Mouse (Mus musculus) liver, embryonic 15.5 days (tissue): ENCODE data around the gene Ankrd33. TPM values are rescaled to one million over a fixed set of nuclear protein-coding genes. Genes with fewer than 3 reads are reported as not detected.
A peak's percentile ranks its signal among the peaks of the same experiment; 100 is the strongest.

ENCODE experiments used
- ATAC-seq: fragments of 200-750 bp; cut with Nextera tagmentation; 2 replicates; pipeline ENCODE4 v1.8.0; 2017; ENCODE audit warnings: moderate number of reproducible peaks, mild to moderate bottlenecking, moderate library complexity; ENCODE audit not compliant: insufficient read depth
- H3K27ac ChIP-seq: fragments of 300-500 bp; sonication (generic); replicated peaks from 2 replicates; pipeline ENCODE4 v1.5.1; 2015; ENCODE audit warnings: mild to moderate bottlenecking, inconsistent platforms
- H3K27me3 ChIP-seq: fragments of 300-500 bp; sonication (generic); 2 replicates; pipeline ENCODE4 v1.6.1; 2015; ENCODE audit warnings: mild to moderate bottlenecking, inconsistent platforms
- H3K36me3 ChIP-seq: fragments of 300-500 bp; sonication (generic); replicated peaks from 2 replicates; pipeline ENCODE4 v1.6.1; 2015; ENCODE audit warnings: moderate library complexity, mild to moderate bottlenecking, inconsistent platforms
- H3K4me1 ChIP-seq: fragments of 300-500 bp; sonication (generic); replicated peaks from 2 replicates; pipeline ENCODE4 v1.6.1; 2015; ENCODE audit warnings: inconsistent platforms
- H3K4me2 ChIP-seq: fragments of 300-500 bp; sonication (generic); 2 replicates; pipeline ENCODE4 v1.6.1; 2015; ENCODE audit warnings: moderate library complexity, mild to moderate bottlenecking, inconsistent platforms
- H3K4me3 ChIP-seq: fragments of 300-500 bp; sonication (generic); replicated peaks from 2 replicates; pipeline ENCODE4 v1.5.1; 2015; ENCODE audit warnings: mild to moderate bottlenecking, inconsistent platforms
- H3K9ac ChIP-seq: fragments of 300-500 bp; sonication (generic); 2 replicates; pipeline ENCODE4 v1.6.1; 2015; ENCODE audit warnings: moderate library complexity, mild to moderate bottlenecking, inconsistent platforms
- H3K9me3 ChIP-seq: fragments of 300-500 bp; sonication (generic); replicated peaks from 2 replicates; pipeline ENCODE4 v1.6.1; 2016; ENCODE audit warnings: inconsistent platforms
- WGBS: fragments of 180-500 bp; shearing (Covaris S2); methylation state at CpG from one replicate; pipeline ENCODE4 v1.1.7; 2015; ENCODE audit warnings: mixed read lengths; ENCODE audit not compliant: insufficient replicate concordance; 5-methylcytosine and 5-hydroxymethylcytosine counted together
- polyA plus RNA-seq: library from polyadenylated mRNA; unstranded; fragments of >200 nt; fragmentation: Nextera tagmentation; extraction: Ambion mirVana; gene quantifications from 2 replicates; pipeline ENCODE4 v1.2.1, GENCODE M21; 2015

Gene Ankrd33
- polyA plus RNA-seq, 1 experiment from 2014 or later = not detected

DNA sequence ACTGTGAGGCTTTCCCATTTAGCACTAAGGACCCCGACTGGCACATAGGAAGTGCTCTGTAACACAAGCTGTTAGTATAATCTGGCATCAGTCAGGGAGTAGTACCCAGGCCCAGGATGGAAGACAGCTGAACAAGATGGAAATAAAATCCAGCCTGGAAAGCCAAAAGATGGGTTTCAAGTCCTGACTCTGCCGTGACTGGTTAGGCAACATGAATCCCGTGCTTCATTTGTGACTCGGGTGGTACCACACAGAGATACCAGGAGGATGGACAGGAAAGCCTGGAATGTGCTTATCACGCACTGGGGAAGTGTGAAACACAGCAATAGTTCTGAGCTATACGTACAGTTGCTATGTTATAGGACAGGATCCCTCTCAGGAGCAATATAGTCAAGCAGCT is 25.0 kb downstream of the Ankrd33 start:
- WGBS = 31% methylated on average over 6 of the region's 6 CpGs
- H3K4me1 ChIP-seq = peaks cover 44% of the 10 kb centered on the region

DNA sequence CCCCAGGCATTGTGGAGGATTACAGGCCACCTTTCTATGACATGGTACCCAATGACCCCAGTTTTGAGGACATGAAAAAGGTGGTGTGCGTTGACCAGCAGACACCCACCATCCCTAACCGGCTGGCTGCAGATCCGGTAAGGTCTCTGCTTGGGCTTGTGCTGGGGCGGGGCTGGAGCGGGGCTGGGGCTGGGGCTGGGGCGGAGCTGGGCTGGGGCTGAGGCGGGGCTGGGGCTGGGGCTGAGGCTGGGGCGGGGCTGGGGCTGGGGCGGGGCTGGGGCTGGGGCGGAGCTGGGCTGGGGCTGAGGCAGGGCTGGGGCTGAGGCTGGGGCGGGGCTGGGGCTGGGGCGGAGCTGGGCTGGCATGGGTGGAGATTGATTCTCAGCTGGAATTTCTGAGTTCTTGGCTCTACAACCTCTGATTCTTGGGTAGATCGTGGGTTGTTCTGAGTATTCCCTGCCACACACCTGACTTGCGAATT is 25.5 kb downstream of the Ankrd33 start:
- H3K4me2 ChIP-seq = peak overlapping the region; percentile 30; the same call in 1 of the 2 replicates
- 4% methylated on average over 11 of the region's 14 CpGs for WGBS
- no peak overlapping the region for H3K4me3 ChIP-seq
- H3K9me3 ChIP-seq = no peaks in the 10 kb centered on the region
- H3K36me3 ChIP-seq = no peaks in the 10 kb centered on the region
- peaks cover 50% of the 10 kb centered on the region for H3K4me1 ChIP-seq
- no peak overlapping the region for H3K27ac ChIP-seq
- peaks cover 19% of the 10 kb centered on the region for H3K27me3 ChIP-seq
- H3K9ac ChIP-seq = no peak overlapping the region
- ATAC-seq = peak; percentile 74

More for the DNA sequence above, 25.0 kb downstream of the Ankrd33 start:
- Histone ChIP-seq H3K4me2 (peak overlapping the region; percentile 30; the same call in 1 of the 2 replicates), H3K27ac (no peak overlapping the region), H3K9ac (no peak overlapping the region), H3K36me3 (no peaks in the 10 kb centered on the region), H3K27me3 (peaks cover 21% of the 10 kb centered on the region), H3K4me3 (no peak overlapping the region), H3K9me3 (no peaks in the 10 kb centered on the region)
- ATAC-seq = no peak

DNA sequence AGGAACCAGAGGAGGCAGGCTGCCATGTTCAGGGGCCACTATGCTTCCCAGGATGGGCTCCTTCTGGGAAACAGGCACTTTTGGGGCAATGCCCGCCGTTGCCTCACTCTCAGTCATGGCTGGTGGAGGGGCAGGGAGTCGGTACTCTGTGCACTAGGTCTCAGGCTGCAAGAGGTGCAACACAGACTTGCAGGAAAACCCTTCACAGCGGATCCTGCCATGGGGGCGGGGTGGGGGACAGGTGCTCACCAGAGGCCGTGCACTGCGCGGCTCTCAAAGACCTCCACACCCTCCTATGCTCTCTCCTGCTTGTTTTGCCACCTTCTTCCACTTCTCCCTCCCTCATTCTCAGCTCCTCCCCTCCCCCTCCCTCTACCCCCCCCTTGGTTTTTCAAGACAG is 27.1 kb downstream of the Ankrd33 start:
- Histone ChIP-seq H3K9me3 (no peaks in the 10 kb centered on the region), H3K27me3 (peaks cover 27% of the 10 kb centered on the region), H3K4me3 (no peak overlapping the region), H3K9ac (no peak overlapping the region), H3K4me1 (peaks cover 65% of the 10 kb centered on the region), H3K27ac (no peak overlapping the region), H3K36me3 (no peaks in the 10 kb centered on the region), H3K4me2 (no peak overlapping the region)
- WGBS = 66% methylated on average over 8 of the region's 8 CpGs
- no peak for ATAC-seq

DNA sequence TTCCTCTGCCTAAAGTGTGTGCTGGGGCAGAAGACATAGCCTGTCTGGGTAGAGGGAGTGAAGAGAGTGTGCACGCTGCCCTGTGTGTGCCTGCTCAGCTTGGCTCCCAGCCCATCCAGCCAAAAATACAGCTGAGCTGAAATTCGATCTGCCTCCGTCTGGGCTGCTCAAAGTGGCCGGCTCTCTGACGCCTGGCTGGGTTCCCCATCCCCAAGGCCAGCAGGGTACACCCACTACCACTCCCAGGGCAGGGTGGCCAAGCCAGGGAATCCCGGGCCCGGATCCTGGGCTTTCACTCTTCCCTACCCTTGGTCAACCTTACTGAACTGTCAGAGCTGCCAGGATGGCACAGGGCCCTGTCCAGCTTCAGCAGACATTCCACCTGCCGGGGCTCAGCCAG is 27.9 kb downstream of the Ankrd33 start:
- no peak overlapping the region for H3K27ac ChIP-seq

DNA sequence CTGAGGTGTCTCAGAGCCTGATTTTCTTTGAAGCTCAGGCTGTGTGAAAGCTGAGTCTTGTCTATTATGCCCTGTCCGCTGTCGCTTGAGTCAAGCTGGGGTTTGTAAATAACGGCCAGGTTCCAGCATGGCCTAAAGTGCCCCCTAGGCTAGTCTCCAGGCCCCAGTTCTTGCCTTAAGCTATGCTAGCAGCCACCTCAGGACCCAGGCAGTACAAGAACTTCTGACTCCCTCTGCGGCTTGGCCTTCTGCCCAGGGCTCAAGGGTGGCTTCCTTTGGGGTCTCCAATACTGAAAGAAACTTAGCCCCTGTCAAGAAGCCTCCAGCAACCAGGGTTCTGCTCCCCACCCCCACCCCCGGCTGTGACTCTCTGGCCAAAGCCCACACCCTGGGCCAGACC is 28.6 kb downstream of the Ankrd33 start:
- no peak for ATAC-seq
- H3K9ac ChIP-seq = no peak overlapping the region
- H3K4me1 ChIP-seq = peaks cover 71% of the 10 kb centered on the region
- no peaks in the 10 kb centered on the region for H3K9me3 ChIP-seq
- 68% methylated on average over 5 of the region's 5 CpGs for WGBS
- H3K27me3 ChIP-seq = peaks cover 25% of the 10 kb centered on the region
- H3K36me3 ChIP-seq = no peaks in the 10 kb centered on the region
- H3K4me2 ChIP-seq = peak overlapping the region; percentile 58; the same call in 1 of the 2 replicates
- no peak overlapping the region for H3K4me3 ChIP-seq
- peak overlapping the region; percentile 24; the same call in 1 of the 2 replicates for H3K27ac ChIP-seq

More for the DNA sequence above, 27.9 kb downstream of the Ankrd33 start:
- Histone ChIP-seq H3K4me1 (peaks cover 73% of the 10 kb centered on the region), H3K9ac (no peak overlapping the region), H3K27me3 (peaks cover 27% of the 10 kb centered on the region), H3K4me2 (no peak overlapping the region), H3K4me3 (no peak overlapping the region), H3K36me3 (no peaks in the 10 kb centered on the region), H3K9me3 (no peaks in the 10 kb centered on the region)
- ATAC-seq = no peak
- 57% methylated on average over 8 of the region's 8 CpGs for WGBS

DNA sequence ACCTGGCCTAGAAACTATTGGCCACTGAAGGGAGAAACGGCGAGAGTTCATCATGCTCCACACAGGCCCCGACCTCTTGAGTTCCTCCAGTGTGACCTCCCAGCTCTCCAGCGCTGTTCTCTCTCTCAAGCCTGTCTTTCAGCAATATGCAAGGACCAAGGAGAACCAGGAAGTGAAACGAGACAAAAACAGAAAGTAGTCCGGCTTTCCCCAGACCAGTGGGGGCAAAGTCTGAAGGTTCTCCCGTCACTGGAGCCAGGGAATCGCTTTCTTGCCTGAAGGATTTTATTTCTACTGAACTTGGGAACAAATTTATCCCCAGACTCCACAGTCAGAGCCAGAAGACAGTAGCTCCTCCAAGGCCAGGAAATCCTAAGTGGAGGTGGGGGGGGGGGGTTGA is 29.2 kb downstream of the Ankrd33 start:
- H3K9ac ChIP-seq = no peak overlapping the region
- no peaks in the 10 kb centered on the region for H3K9me3 ChIP-seq
- no peak for ATAC-seq
- peak overlapping the region; percentile 24; the same call in 1 of the 2 replicates for H3K27ac ChIP-seq
- H3K36me3 ChIP-seq = no peaks in the 10 kb centered on the region
- WGBS = 55% methylated on average over 8 of the region's 8 CpGs
- peaks cover 65% of the 10 kb centered on the region for H3K4me1 ChIP-seq
- H3K4me2 ChIP-seq = peak overlapping the region; percentile 58
- peak overlapping the region; percentile 28 for H3K4me3 ChIP-seq
- H3K27me3 ChIP-seq = peaks cover 22% of the 10 kb centered on the region

DNA sequence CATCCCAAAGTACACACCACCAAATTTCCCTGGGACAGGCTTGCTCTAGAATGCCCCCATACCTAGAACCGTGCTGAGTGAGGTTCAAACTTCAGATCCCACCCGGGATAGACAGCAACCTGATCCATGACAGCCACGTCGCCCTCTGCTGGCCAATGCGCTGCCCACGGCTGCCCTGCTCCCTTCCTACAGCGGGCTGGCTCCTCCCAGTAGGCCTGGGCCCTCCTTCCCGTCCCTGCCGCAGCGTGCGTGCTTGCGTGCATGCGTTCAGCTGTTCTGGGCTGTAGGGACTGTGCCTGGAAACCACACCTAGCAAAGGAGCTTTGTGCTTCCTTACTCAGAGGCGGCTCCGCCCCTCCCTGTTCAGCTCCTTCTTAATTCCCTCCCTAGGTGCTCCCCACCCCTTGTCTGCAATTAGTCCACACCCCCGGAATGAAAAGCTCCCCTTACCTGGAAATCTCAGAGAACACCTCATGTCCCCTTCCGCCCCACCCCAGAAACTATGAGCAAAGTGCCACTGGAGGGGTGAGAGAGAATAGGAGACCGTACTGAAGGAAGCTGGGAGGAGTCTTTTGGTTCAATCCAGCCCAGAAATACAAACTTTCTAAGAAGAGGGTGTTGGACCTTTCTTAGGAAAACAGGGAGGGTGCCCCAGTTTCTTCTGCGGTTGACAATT is 30.0 kb downstream of the Ankrd33 start:
- H3K9ac ChIP-seq = no peak overlapping the region
- peaks cover 18% of the 10 kb centered on the region for H3K27me3 ChIP-seq
- H3K36me3 ChIP-seq = no peaks in the 10 kb centered on the region
- H3K4me1 ChIP-seq = peaks cover 57% of the 10 kb centered on the region
- H3K4me2 ChIP-seq = peak overlapping the region; percentile 58
- peak overlapping the region; percentile 28 for H3K4me3 ChIP-seq
- 3% methylated on average over 19 of the region's 19 CpGs for WGBS
- no peaks in the 10 kb centered on the region for H3K9me3 ChIP-seq
- H3K27ac ChIP-seq = 0 out of 2 replicates have a peak overlapping the region, but pooled peaks have one; percentile 14
- ATAC-seq = peak; percentile 87

DNA sequence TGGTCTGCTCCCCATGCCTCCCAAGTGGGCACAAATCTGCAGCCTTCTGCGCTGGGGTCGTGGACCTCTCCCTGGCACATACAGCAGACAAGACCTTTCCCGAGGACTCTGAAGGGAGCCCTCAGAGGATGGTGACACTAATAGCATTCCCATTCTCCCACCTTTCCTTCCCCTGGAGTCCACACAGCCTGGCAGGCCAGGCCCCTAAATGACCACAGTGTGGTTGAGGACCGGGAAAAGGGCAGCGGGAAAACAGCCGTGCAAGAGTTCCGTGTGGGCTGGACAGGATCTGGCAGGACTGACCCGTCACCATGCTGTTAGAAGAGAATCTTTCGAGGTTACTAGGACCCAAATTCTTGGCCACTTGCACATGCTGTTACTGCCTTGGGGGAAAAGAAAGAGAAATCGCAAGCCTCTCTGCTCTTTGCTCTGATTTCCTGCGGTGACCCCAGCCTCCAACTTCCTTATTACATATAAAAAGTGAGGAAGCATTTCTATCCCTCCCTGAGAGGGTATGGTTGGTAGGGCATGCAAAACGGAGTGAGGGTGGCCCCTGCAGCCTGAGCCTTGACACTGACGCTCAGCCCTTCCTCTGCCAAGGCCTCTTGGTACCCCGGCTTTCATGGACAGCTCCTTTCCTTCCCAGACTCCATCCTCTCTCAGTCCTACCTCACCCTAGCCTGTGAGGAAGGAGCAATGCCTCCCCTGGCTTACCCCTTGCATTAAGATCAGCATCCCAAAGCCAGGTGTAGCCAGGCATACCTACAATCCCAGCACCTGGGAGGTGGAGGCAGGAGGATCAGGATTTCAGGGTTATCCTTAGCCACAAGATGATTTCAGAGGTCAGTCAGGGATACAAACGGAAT is 30.8 kb downstream of the Ankrd33 start:
- H3K36me3 ChIP-seq = no peaks in the 10 kb centered on the region
- H3K4me1 ChIP-seq = peaks cover 51% of the 10 kb centered on the region
- H3K4me2 ChIP-seq = peak overlapping the region; percentile 58
- H3K27ac ChIP-seq = 0 out of 2 replicates have a peak overlapping the region, but pooled peaks have one; percentile 14
- H3K9me3 ChIP-seq = no peaks in the 10 kb centered on the region
- peaks cover 17% of the 10 kb centered on the region for H3K27me3 ChIP-seq
- WGBS = 20% methylated on average over 15 of the region's 15 CpGs
- no peak overlapping the region for H3K9ac ChIP-seq
- no peak for ATAC-seq
- H3K4me3 ChIP-seq = no peak overlapping the region

DNA sequence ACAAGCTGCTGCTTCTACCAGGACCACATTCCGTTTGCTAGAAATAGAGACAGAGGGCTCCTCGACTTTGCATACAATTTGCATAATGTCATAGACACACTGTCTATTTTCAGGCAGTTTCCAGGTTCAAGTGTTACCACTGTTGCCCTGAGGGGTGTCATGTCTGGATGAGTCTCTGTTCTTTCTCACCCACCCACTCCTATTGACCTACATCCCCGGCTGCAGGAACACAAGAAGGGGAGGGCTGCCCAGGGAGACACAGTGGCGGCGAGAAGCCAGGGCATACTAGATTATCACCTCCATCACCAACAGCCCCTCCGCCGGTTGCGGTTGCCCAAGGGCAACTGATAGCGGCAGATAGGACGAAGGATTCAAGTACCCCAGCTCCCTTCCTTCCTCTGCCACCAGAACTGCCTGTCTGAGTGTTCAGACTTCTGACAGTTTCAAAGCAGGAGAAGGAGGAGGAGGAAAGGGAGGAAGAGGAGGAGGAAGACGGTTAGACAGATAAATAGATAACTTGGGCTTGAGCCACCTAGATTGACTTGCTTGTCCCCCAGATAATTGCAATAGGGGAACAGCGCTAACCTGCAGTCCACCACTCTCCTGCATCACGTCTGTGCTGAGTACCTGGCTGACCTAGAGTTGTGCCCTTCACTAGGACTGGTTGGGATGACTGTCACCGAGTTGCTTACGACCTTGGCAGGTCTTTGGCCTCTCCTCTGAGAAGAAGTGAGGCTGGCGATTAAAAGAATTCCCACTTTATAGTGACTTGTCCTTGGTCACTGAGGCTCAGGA is 31.8 kb downstream of the Ankrd33 start:
- WGBS = 6% methylated on average over 16 of the region's 16 CpGs
- H3K27me3 ChIP-seq = peaks cover 17% of the 10 kb centered on the region
- no peaks in the 10 kb centered on the region for H3K36me3 ChIP-seq
- H3K27ac ChIP-seq = no peak overlapping the region
- H3K4me2 ChIP-seq = peak overlapping the region; percentile 28
- H3K4me3 ChIP-seq = no peak overlapping the region
- no peak for ATAC-seq
- H3K9ac ChIP-seq = no peak overlapping the region
- H3K9me3 ChIP-seq = no peaks in the 10 kb centered on the region
- H3K4me1 ChIP-seq = peaks cover 50% of the 10 kb centered on the region

DNA sequence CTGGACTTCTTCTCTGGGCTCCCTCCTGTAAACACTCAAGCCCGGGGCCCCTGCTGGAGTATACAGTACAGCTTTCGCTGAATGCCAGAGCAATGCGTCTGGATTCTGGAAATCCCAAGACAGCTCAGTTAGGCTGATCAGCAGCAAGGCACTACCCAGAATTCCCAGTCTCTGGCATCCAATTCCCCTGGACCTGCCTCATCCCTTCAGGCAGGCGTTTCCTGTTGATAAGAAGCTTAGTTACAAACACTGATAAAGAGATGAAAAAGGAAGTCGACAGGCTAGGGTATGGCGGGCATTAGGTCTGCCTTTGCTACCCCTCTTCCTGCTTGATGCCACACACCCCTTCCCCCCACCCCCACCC is 32.3 kb downstream of the Ankrd33 start:
- no peak for ATAC-seq
- H3K4me1 ChIP-seq = peaks cover 50% of the 10 kb centered on the region
- WGBS = 6% methylated on average over 6 of the region's 6 CpGs

More for the DNA sequence above, 32.3 kb downstream of the Ankrd33 start:
- H3K27me3 ChIP-seq = peaks cover 17% of the 10 kb centered on the region
- H3K36me3 ChIP-seq = no peaks in the 10 kb centered on the region
- no peak overlapping the region for H3K9ac ChIP-seq
- peak overlapping the region; percentile 28 for H3K4me2 ChIP-seq
- H3K4me3 ChIP-seq = no peak overlapping the region
- H3K9me3 ChIP-seq = no peaks in the 10 kb centered on the region
- no peak overlapping the region for H3K27ac ChIP-seq
